Mouse (Mus musculus) MN1 (cell line): ENCODE measurements around the gene Dhrs1.

Experiments
- DNase-seq: peaks from one replicate; pipeline ENCODE4 v3.0.0-alpha.2; 2016; ENCODE audit warnings: low spot score

Dhrs1 gene

DNA sequence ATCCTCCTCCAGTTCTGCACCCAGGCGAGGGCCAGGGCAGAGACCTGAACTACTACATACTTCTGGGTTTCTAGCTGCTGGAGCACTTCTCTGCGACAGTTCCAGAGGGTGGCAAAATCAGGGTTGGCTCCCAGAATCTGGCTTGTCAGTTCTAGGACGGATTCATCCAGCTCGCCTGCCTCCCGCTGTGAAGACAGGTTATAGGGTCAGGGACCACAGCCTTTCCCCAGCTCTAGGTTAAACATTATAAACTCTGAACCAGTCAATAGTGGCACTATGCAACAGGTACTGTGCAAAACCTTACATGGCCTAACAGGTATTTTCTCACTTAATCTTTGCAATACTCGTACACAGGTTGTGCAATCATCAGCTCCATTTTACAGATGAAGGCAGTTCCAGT lies 24.4 kb downstream of the Dhrs1 start:
- DNase-seq = no peak

DNA sequence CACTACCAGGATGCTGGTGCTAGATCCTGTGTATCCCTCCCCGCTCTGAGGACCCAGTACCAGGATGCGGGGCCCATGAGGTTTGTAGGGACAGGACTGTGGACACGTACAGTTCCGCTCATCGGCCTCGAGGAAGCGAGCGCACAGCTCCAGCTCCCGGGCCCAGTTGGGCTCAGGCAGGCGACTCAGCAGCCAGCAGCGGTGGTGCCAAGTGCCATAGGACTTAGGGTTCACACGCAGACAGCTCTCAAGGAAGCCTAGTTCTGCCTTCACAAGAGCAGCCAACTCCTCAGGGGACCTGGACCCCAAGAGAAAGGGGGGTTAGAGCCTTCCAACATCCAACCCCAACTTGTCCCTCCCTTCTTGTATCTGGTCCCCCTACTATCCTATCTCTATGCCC lies 24.8 kb downstream of the Dhrs1 start:
- DNase-seq = no peak

DNA sequence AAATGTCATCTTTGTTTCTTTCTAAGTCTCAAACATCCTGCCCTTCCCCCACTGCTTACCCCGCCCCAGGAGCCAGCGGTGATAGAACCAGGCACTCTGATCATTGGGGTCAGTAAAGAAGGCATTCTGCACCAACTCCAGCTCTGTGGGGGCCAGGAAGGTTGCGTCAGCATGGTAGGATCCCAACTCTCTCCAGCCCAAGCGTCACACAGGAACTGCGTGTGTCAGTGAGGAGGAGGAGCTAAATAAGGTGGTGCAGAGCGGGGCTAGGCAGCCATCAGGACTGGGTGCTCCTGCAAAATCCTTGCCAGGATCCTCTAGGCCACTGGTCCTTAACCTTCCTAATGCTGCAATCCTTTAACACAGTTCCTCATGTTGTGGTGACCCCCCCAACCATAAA lies 25.8 kb downstream of the Dhrs1 start:
- DNase-seq = no peak

DNA sequence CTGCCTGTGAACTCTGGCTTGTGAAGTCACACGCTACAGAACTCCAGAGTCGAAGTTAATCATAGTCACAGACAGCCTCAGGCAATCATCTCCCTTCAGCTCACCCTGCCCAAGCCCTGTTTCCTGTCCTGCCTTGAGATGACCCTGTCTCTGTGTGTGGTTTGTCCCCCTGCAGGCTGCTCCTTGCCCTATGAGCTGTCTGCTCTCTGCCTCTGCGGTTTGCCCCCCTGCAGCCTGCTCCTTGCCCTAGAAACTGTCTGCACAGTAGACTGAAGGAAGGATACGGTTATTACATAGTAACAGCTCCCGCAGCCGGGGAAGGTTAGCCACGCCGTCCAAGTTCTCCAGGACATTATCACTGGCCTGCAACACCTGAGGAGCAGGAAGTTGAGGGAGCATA lies 28.6 kb downstream of the Dhrs1 start:
- DNase-seq = no peak

DNA sequence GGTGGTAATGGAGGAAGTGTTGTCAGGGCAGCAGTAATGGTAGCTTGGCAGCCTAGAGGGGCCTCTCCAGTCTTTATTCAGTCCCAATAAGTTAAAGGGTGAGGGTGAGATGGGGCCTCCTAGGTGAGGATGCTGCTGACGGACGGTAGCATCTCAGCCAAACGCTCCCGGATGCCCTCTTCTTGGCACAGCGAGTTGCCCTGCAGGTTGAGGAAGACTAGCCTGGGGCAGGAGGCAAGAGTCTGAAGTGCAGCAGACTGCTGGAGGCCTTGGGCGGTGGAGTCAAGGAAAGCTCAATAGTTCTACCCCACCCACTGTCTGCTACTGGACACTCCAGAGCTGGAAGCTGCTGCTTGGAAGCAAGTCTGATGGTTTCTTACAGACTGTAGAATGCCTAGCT lies 29.2 kb downstream of the Dhrs1 start:
- DNase-seq = no peak

DNA sequence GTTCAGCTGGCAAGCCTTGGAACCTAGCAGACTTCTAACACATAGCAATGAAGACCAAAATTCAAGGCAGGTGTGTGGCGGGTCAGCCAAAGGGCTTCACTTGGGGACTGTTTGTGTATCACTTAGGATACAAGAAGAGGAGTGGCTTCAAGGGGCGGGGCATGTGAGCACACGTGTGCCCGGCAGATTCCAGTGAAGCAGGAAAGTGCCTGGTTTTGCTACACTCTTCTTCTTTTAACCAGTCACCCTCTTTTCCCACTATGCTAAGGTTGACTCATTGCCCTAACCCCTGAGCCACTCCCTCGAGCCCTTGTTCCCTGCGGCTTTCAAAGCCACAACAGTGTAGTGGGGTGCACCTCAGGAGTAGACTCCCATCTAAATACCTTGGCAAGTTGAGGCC lies 30.6 kb downstream of the Dhrs1 start:
- DNase-seq = no peak

DNA sequence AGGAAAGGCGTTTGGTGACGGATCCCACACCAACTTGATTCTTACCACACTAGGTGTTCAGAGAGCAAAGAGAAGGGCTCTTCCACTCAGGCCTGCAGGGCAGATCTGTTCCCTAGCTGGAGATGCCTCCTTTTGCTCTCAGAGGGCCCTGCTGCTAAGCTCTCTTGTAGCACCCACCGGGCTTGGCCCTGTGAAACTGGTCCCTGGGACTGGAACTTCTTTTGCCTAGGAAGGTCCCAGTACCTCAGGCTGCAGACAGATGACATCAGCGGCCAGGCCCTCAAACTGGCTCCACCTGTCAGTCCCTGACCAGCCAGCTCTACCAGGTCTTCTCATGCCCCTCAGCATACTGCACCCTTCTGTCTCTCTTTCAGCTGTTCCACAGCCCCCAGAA lies 31.8 kb downstream of the Dhrs1 start, which contains the start of gene Tgm1:
TSS of gene Tgm1 (minus strand) at position 198 of the 394 bp plus-strand sequence.
- no peak for DNase-seq

DNA sequence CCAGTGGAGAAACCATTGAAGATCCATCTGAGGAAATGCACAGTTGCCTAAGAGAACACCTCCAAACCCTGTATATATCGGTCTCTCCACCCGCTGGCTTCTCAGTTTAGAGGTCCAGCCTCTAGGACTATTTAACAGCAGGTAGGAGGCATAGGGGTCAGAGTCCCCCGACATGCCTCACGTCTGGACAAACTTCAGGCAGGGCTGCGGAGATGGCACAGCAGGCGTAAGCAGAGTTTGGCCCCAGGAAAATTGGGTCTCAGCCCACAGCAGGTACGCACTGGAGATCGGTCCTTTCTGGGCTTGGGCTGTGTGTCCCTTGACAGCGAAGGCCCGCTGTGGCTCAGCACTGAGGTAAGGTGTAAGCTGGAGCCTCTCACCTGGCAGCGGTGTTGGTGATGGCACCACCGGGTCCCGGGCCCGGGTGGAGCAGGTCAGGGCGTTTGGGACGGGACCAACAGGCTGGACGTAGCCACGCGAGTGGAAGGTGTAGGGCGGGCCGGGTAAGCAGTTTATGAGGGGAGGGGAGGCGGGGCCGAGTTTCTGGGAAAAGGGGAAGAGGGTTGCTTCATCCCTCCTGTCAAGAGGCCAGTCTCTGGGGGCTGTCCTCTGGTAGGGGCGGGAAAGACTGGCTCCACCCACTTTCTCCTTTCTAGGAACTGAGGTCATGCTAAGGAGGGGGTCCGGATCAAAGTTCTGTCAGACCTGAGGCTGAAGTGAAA lies 32.3 kb downstream of the Dhrs1 start:
- no peak for DNase-seq

DNA sequence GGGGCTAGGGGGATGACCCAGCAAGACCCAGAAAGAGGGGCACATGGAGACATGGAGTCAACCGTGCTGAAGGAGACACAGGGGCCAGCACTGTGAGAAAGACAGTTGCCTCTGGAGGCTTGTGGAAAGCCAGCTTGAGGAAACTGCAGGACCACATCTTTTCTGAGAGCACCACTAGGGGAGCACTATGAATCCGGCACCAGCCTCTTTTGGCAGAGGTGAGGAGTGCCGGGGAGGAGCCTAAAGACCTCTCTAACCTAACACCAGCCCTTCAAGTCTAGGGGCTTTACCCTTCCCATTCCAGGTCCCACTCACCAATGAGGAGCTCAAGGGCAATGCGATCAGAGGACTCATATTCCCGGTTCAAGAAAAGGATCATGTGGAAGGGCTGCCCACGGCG lies 33.7 kb downstream of the Dhrs1 start:
- no peak for DNase-seq

DNA sequence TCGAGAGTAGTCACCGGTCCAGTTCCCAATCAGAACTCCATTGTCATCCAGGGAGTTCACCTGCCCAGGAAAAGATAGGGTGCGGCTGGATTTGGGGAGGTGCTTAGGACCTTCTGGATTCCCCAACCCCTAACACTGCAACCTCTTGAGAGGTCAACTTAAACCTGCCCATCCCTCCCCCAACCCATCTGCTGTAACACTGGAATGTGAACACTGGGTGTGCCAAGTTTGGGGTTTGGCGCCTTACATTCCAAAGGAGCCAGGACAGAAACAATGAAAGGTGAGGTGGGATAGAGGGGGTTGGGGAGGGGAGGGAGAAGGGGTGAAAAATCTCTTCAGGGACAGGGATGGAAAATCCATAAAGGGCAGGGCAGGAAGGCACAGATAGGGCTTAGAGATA lies 36.0 kb downstream of the Dhrs1 start:
- no peak for DNase-seq

DNA sequence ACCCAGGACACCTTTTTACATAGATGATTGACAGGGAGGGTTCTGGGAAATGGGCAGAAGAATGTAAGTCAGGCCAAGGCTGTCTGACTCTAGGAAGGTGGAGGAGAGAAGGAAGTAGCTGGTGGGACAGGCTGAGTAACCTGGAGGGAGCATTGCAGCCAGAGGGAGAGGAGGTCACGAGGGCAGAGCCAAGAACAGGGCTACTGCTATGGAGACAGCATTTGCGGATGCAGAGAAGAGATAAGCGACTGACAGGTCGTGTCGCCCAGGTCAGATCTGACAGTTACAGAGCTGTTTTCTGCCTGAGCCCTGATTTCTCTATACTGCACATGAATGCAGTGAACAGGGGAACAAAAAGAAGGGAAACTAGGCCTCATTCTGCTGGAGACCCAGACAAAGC lies 38.1 kb downstream of the Dhrs1 start:
- no peak for DNase-seq

DNA sequence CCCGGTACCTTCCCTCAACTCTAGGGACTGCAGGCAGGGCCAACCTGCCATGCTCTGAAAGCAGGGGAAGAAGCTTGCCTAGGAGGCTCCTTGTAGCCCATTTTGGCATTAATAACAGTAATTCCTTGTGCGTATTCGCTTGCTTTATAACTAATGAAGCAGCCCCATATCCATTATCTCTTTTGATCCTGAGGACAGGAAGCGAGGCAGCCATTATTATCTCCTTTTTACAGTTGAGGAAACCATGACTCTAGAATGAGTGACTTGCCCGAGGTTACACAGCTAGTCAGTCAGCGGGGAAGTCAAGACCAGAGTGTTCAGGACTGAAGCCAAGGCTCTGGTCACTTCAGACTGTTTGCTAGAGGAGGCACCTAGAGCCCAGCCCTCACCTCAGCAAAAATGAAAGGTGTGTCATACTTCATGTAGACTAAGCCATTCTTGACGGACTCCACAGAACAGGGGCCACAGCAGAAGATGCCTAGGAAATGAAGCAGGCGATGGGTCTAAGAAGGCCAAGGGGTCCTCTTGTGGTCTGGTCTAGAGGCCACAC lies 39.4 kb downstream of the Dhrs1 start:
- no peak for DNase-seq

DNA sequence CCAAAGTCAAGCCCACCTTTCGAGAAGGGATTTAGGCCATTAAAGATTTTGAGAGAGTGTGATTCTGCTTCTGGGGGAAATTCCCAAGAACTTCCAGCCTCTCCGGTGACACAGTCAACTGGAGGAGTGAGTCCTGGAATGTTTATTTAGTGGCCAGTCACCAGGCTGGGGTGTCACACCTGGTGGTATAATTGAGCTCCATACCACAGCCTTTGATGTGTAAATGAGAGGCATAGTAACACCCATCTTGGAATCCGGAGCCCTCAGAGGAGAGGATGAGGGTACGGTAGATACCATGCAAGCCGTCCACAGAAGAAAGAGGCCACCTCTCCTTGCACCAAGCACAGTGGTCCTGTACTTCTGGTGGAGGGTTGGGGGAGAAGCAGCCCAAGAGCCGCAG lies 42.7 kb downstream of the Dhrs1 start:
- DNase-seq = no peak

DNA sequence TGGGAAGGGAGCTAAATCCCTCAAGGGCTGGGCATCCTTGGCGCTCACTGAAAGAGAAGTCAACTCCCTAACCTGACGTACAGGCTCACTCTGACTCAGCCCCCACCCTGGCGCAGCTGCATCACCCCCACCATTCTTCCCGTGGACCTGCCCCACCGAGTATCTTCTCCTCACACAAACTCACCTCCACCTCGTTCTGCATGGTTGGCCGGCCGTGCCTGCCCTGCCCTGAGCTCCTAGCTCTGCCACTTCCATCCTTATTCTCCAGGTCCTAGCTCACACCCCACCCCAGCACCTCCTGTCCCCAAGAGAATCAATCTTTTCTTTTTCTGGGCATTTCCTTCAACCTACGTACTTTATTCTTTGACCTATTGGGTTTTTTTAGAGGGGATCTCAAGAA lies 44.4 kb downstream of the Dhrs1 start:
- DNase-seq = no peak

DNA sequence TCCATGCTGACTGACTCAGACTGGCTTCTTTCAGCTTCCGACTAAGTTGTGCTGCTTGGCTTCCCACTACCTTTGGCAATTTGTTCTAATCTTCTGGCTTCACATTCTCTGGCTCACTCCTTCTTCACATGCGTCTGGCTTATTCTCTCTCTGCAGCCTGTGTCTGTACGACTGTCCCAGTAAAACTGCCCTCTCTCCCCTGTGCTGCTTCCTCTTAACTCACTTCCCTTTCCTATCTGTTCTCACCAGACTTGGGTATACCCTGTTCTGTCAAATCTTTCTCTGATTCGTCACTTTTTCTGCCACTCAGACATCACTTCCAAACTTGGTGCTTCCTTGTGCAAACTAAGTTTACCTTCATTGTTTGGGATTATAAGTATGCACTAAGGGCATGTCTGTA lies 48.3 kb downstream of the Dhrs1 start:
- DNase-seq = no peak

DNA sequence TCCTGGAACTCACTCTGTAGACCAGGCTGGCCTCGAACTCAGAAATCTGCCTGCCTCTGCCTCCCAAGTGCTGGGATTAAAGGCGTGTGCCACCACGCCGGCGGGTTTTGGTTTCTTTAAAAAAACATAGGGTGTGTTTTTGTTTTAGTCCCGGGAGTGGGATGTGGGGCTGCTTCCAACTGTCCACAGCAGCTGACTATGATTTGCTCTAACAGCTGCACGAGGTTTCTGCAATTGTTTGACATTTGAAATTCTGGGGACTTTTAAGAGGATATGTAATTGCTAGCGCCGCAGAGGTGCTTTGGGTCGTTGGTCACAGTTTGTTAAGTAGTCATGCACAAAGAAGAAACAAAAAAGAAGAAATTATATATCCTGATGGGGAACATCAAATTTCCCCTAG lies 56.1 kb downstream of the Dhrs1 start:
- DNase-seq = no peak
